Mouse (Mus musculus) hindbrain, postnatal 0 days (tissue): ENCODE measurements around the gene Pemt. TPM values are rescaled to one million over a fixed set of nuclear protein-coding genes. Genes with fewer than 3 reads are reported as not detected.

Experiments used
- ATAC-seq: fragments of 200-750 bp; cut with Nextera tagmentation; 2 replicates; pipeline ENCODE4 v1.8.0; 2017; ENCODE audit warnings: mild to moderate bottlenecking, moderate TSS enrichment, moderate library complexity
- DNase-seq: peaks from one replicate; pipeline ENCODE4 v3.0.0-alpha.2; 2015; ENCODE audit warnings: low spot score
- H3K27ac ChIP-seq: fragments of 300-500 bp; sonication (generic); 2 replicates; pipeline ENCODE4 v1.5.1; 2014; ENCODE audit warnings: mild to moderate bottlenecking
- H3K27me3 ChIP-seq: fragments of 300-500 bp; sonication (generic); 2 replicates; pipeline ENCODE4 v1.6.1; 2014; ENCODE audit warnings: low read length, mixed read lengths; ENCODE audit not compliant: insufficient read depth
- H3K36me3 ChIP-seq: fragments of 300-500 bp; sonication (generic); 2 replicates; pipeline ENCODE4 v1.6.1; 2014; ENCODE audit warnings: low read length, mixed read lengths; ENCODE audit not compliant: insufficient read depth
- H3K4me1 ChIP-seq: fragments of 300-500 bp; sonication (generic); 2 replicates; pipeline ENCODE4 v1.6.1; 2014; ENCODE audit warnings: antibody characterized with exemption, low read length, mixed read lengths; ENCODE audit not compliant: insufficient read depth
- H3K4me2 ChIP-seq: fragments of 300-500 bp; sonication (generic); 2 replicates; pipeline ENCODE4 v1.6.1; 2014; ENCODE audit warnings: low read depth, mild to moderate bottlenecking, low read length, moderate library complexity, mixed read lengths
- H3K4me3 ChIP-seq: fragments of 300-500 bp; sonication (generic); 2 replicates; pipeline ENCODE4 v1.5.1; 2014; ENCODE audit warnings: low read length
- H3K9ac ChIP-seq: fragments of 300-500 bp; sonication (generic); replicated peaks from 2 replicates; pipeline ENCODE4 v1.6.1; 2014; ENCODE audit warnings: mild to moderate bottlenecking, low read length, moderate library complexity, mixed read lengths
- H3K9me3 ChIP-seq: fragments of 300-500 bp; sonication (generic); 2 replicates; pipeline ENCODE4 v1.6.1; 2016; ENCODE audit warnings: low read length, mixed read lengths
- CTCF ChIP-seq: IDR thresholded peaks from 2 replicates; pipeline ENCODE4 v1.5.1; 2016; ENCODE audit warnings: antibody characterized with exemption, control low read depth, low read depth
- WGBS: fragments of 180-500 bp; shearing (Covaris S2); extraction: QIAGEN DNeasy Blood & Tissue Kit; methylation state at CpG from one replicate; pipeline ENCODE4 v1.1.7; 2014; 5-methylcytosine and 5-hydroxymethylcytosine counted together
- polyA plus RNA-seq: library from polyadenylated mRNA; unstranded; fragments of >200 nt; fragmentation: Nextera tagmentation; extraction: Ambion mirVana; gene quantifications from 2 replicates; pipeline ENCODE4 v1.2.1, GENCODE M21; 2015
- total RNA-seq: library from RNA; depleted of rRNA; stranded (reverse); fragments of >200 nt; gene quantifications from 2 replicates; pipeline ENCODE4 v1.2.3, GENCODE M21; 2014

The Pemt gene
- total and polyA plus RNA-seq, 2 experiments from 2014 or later = 12.6 to 14.5 TPM

DNA sequence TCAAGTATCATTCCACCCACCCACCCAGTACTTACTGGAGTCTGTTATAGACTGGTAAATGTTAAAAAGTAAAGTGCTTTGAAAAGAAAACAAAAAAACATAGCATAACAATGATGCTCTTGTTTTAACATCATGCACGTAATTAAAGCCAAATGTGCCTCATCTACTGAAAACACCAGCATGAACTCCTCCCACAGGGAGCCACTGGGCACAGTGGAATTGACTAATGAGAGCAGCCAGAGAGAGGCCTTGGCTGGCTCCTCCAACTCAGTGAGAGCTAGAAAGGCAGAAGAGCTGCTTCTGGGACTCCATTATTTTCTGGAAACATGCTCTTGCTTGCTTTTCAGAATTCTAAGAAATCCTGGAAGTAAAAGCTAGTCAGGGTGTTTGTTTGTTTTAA, 56.9 kb downstream of the Pemt start:
- Histone ChIP-seq H3K27me3 (no peaks in the 10 kb centered on the region), H3K9me3 (no peaks in the 10 kb centered on the region), H3K36me3 (no peaks in the 10 kb centered on the region), H3K27ac (no peak overlapping the region), H3K4me1 (no peaks in the 10 kb centered on the region), H3K4me3 (no peak overlapping the region), H3K4me2 (no peak overlapping the region), H3K9ac (no peak overlapping the region)
- ATAC-seq (no peak), DNase-seq (no peak)
- no peak for TF ChIP-seq CTCF
- 58% methylated on average over 1 of the region's 1 CpGs for WGBS

- no peaks in the 10 kb centered on the region for H3K36me3 ChIP-seq
- H3K4me1 ChIP-seq = no peaks in the 10 kb centered on the region
- no peaks in the 10 kb centered on the region for H3K27me3 ChIP-seq
- ATAC-seq (no peak), DNase-seq (no peak)
- H3K4me3 ChIP-seq = no peak overlapping the region
- no peak overlapping the region for H3K27ac ChIP-seq
- WGBS = 69% methylated on average over 5 of the region's 5 CpGs
- no peaks in the 10 kb centered on the region for H3K9me3 ChIP-seq
- TF ChIP-seq CTCF = no peak
- H3K4me2 ChIP-seq = no peak overlapping the region
- no peak overlapping the region for H3K9ac ChIP-seq
Observed at GRCm38 (mm10) chr11:59977831-59978230, 68.5 kb downstream of the Pemt start.

DNA sequence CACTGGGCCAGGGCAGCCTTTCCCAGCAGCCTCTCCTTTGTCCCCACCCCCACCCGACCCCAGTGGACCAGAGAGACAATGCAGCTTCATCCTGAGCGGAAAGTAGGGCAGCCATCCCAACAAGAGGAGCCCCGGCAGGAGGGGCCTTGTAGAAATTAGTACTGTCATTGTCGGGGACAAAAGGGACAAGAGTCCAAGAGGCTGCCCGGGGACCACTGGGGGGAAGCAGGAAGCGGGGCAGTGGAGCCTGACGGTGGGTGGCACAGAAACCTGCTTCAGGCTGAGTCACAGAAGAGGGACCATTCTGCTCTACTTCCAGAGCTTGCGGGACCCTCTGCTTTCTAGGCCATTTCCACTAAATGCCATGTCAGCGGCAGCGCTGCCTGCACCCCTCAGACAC, 71.0 kb downstream of the Pemt start:
- Histone ChIP-seq H3K36me3 (no peaks in the 10 kb centered on the region), H3K9me3 (no peaks in the 10 kb centered on the region), H3K4me2 (no peak overlapping the region), H3K4me3 (no peak overlapping the region), H3K9ac (no peak overlapping the region), H3K4me1 (no peaks in the 10 kb centered on the region), H3K27me3 (no peaks in the 10 kb centered on the region), H3K27ac (no peak overlapping the region)
- TF ChIP-seq CTCF = no peak
- ATAC-seq = no peak
- WGBS = 26% methylated on average over 10 of the region's 10 CpGs
- no peak for DNase-seq

DNA sequence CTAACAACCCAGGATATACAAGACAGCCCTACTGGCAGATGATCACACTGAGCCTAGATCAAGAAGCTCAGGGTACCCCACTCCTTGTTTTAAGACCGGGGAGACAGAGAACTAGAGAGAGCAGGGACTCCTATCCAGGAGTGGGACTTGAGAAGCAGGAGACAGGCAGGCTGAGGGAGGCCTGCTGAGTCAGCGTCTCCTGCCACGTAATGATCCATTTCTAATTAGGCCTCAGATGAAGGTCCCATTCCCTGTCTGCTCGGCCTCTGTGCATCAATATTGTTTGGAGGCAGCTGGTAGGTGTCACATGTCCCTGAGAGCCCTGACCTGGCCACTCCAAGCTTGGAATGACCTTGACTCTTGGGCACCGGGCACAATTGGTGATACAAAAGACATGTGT, 72.9 kb downstream of the Pemt start:
- Histone ChIP-seq H3K27ac (no peak overlapping the region), H3K4me2 (no peak overlapping the region), H3K9me3 (no peaks in the 10 kb centered on the region), H3K4me3 (no peak overlapping the region), H3K36me3 (no peaks in the 10 kb centered on the region), H3K27me3 (no peaks in the 10 kb centered on the region), H3K4me1 (no peaks in the 10 kb centered on the region), H3K9ac (no peak overlapping the region)
- ATAC-seq (no peak), DNase-seq (no peak)
- no peak for TF ChIP-seq CTCF
- WGBS = 67% methylated on average over 5 of the region's 5 CpGs

- 25% methylated on average over 2 of the region's 2 CpGs for WGBS
Observed at GRCm38 (mm10) chr11:59971691-59972090, 74.6 kb downstream of the Pemt start.

GRCm38 (mm10) chr11:59970780-59971179, 75.5 kb downstream of the Pemt start:
- Histone ChIP-seq H3K4me1 (no peaks in the 10 kb centered on the region), H3K4me3 (no peak overlapping the region), H3K36me3 (no peaks in the 10 kb centered on the region), H3K27ac (no peak overlapping the region), H3K9ac (no peak overlapping the region), H3K4me2 (no peak overlapping the region), H3K27me3 (no peaks in the 10 kb centered on the region), H3K9me3 (no peaks in the 10 kb centered on the region)
- no peak for TF ChIP-seq CTCF
- no peak for ATAC-seq
- 70% methylated on average over 5 of the region's 5 CpGs for WGBS
- no peak for DNase-seq

More at GRCm38 (mm10) chr11:59971691-59972090, 74.6 kb downstream of the Pemt start:
- DNase-seq (no peak), ATAC-seq (no peak)
- H3K36me3 ChIP-seq = no peaks in the 10 kb centered on the region
- no peak overlapping the region for H3K27ac ChIP-seq
- TF ChIP-seq CTCF = no peak
- H3K9me3 ChIP-seq = no peaks in the 10 kb centered on the region
- no peak overlapping the region for H3K4me2 ChIP-seq
- no peak overlapping the region for H3K9ac ChIP-seq
- H3K4me1 ChIP-seq = no peaks in the 10 kb centered on the region
- no peak overlapping the region for H3K4me3 ChIP-seq
- no peaks in the 10 kb centered on the region for H3K27me3 ChIP-seq

DNA sequence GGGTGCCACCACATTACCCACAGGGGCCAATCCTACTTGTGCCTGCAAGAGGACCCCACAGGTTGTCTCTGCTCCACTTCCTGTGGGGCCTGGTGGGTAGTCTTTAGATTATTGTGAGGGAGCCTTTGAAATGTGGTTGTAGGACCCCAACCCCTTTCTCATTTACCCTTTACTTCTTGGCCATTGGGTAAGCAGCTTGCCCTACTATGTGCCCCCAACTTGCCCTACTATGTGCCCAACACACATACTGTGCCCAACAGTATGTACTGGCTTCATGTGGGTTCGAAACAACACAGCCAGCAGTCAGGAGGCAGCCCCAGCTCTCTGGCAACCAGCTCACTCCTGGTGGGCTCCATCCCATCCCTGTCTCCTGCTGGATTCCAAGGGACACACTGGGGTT, 78.5 kb downstream of the Pemt start:
- no peak for ATAC-seq
- H3K9ac ChIP-seq = no peak overlapping the region
- peaks cover 10% of the 10 kb centered on the region for H3K4me1 ChIP-seq
- no peaks in the 10 kb centered on the region for H3K9me3 ChIP-seq
- 96% methylated on average over 1 of the region's 1 CpGs for WGBS
- no peak for DNase-seq
- TF ChIP-seq CTCF = no peak
- no peak overlapping the region for H3K27ac ChIP-seq
- no peak overlapping the region for H3K4me3 ChIP-seq
- H3K4me2 ChIP-seq = no peak overlapping the region
- H3K27me3 ChIP-seq = 0 out of 2 replicates have a peak, but pooled peaks cover 3% of the 10 kb centered on the region
- H3K36me3 ChIP-seq = no peaks in the 10 kb centered on the region
